9 mouse cellular contexts compared by ENCODE assay signal in the genomic region with DNA sequence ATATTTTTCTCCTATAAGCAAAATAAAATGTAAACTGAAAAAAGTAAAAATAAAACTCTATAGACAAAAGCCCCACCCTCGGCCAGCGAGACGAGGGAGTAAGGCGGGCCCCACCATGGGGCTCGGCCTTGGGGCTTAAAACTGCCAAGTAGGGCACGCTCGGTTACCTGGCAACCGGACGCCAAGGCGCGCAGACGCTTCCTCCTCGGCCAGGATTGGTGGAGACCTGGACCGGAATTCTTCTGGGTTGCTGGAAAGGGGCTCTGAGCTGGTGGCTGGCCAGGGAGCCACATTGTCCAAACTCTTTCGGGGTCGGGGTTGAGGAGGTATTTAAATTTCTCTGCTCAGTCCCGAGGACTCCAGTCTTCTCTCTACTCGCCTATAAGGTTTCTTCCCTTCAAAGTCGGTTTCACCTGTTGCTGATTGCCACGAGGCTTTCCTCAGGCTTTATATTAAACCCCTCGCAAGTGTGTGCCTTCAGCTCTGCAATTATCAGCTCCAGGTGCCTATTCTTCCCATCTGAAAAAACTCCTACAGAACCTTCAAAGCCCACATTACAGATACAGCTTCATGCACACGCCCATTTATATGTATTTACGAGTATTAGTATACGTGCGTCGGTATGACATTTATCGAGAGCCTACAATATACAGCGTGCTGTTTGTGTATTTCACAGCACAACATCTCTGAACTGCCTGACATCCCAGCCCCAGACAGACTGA. TPM values are rescaled to one million over a fixed set of nuclear protein-coding genes. Genes with fewer than 3 reads are reported as not detected.
A peak's percentile ranks its signal among the peaks of the same experiment; 100 is the strongest.
DNase-seq lines count a peak whose midpoint lies in the region.
"Had no signal": no experiment of that assay in that cellular context is flagged by ENCODE, and none has a peak within 500 bp of the region (broad histone marks: within the 10 kb centered on the region; RNA-seq: fewer than 3 reads in every experiment).

Gene Ccdc60 (minus strand): TSS at position 137 of the 722 bp plus-strand sequence.

- H3K4me1 ChIP-seq in midbrain, embryonic 10.5 days, result peaks cover 47% of the 10 kb centered on the region

- H3K27me3 ChIP-seq in midbrain, embryonic 10.5 days (ENCODE audit: low read depth, poor library complexity, severe bottlenecking), result peaks cover 10% of the 10 kb centered on the region; the same call in 1 of the 2 replicates

- intact Hi-C loops in left cerebral cortex, postnatal 4 days (cut with DNase I), result no loop called here
- intact Hi-C loops in left cerebral cortex, postnatal 25 days (cut with DNase I), result no loop called here

- no peaks in the 10 kb centered on the region for H3K9me3 ChIP-seq in midbrain, embryonic 10.5 days (replicated peaks)

- H3K27ac ChIP-seq in midbrain, embryonic 10.5 days (replicated peaks), result peak within 1 kb of the TSS; percentile 71

- no peaks in the 10 kb centered on the region for H3K36me3 ChIP-seq in midbrain, embryonic 10.5 days

- H3K4me3 ChIP-seq in midbrain, embryonic 10.5 days, result peak within 1 kb of the TSS; percentile 38

- peak; percentile 39 for DNase-seq in left cerebral cortex, postnatal 4 days
- DNase-seq in left cerebral cortex, postnatal 25 days (ENCODE audit: low spot score in 2 of 2), result no peak
- peak; percentile 72 for DNase-seq in forelimb bud, embryonic 11.5 days (ENCODE audit: low read depth, low spot score)
- peak; percentile 21 to 56 for DNase-seq in kidney, postnatal 36 days
- peak; percentile 87 for DNase-seq in midbrain, embryonic 10.5 days (ENCODE audit: low spot score)
- peak; percentile 72 for DNase-seq in thymus, postnatal 0 days (ENCODE audit: low spot score)
- DNase-seq in layer of hippocampus, adult 11-12 months (ENCODE audit: low spot score), result no peak
- no peak for DNase-seq in spleen, postnatal 14 days (ENCODE audit: low spot score in 2 of 2)

- 5% methylated on average over 28 of the region's 28 CpGs for WGBS in midbrain, embryonic 10.5 days

RNA-seq across cellular contexts. Expression of gene Ccdc60, which starts in this region (rescaled TPM):
- total RNA-seq in left cerebral cortex, postnatal 4 days (2021), result under 1 TPM; 0.42 to 0.44 TPM
- under 1 TPM; 0.14 to 0.16 TPM for total RNA-seq in left cerebral cortex, postnatal 25 days (2021)
- polyA plus RNA-seq in midbrain, embryonic 10.5 days (2016; fragmentation: Nextera tagmentation; extraction: Ambion mirVana), result 1.7 and 2.1 TPM in 2 replicates
- polyA plus RNA-seq in thymus, postnatal 0 days (2015; fragmentation: Nextera tagmentation; extraction: Ambion mirVana), result 0.27 and 0.56 TPM in 2 replicates
- total RNA-seq: liver, adult 2 months had no signal
- polyA plus RNA-seq: liver, adult 2 months had no signal

Comparison
In these comparisons a context has a peak if more than half of its experiments do, and no peak if none do; other contexts are left out.
1. Peak in DNase-seq in left cerebral cortex, postnatal 4 days; RNA of the gene not detected or under 1 TPM.
2. Peak in DNase-seq in thymus, postnatal 0 days; RNA of the gene not detected or under 1 TPM.
3. DNase-seq: peak in forelimb bud, embryonic 11.5 days (single experiment), kidney, postnatal 36 days (2 of 2) and midbrain, embryonic 10.5 days (single experiment); none in left cerebral cortex, postnatal 25 days (0 of 2), layer of hippocampus, adult 11-12 months (single experiment) and spleen, postnatal 14 days (0 of 2).